Mouse (Mus musculus) thymus, postnatal 0 days (tissue): ENCODE measurements around the gene Kcnk10. TPM values are rescaled to one million over a fixed set of nuclear protein-coding genes. Genes with fewer than 3 reads are reported as not detected.

ENCODE experiments used
- DNase-seq: peaks from one replicate; pipeline ENCODE4 v3.0.0-alpha.2; 2015; ENCODE audit warnings: low spot score
- polyA plus RNA-seq: library from polyadenylated mRNA; unstranded; fragments of >200 nt; fragmentation: Nextera tagmentation; extraction: Ambion mirVana; gene quantifications from 2 replicates; pipeline ENCODE4 v1.2.1, GENCODE M21; 2015

Gene Kcnk10
- polyA plus RNA-seq, 1 experiment from 2014 or later = 0.10 TPM

DNA sequence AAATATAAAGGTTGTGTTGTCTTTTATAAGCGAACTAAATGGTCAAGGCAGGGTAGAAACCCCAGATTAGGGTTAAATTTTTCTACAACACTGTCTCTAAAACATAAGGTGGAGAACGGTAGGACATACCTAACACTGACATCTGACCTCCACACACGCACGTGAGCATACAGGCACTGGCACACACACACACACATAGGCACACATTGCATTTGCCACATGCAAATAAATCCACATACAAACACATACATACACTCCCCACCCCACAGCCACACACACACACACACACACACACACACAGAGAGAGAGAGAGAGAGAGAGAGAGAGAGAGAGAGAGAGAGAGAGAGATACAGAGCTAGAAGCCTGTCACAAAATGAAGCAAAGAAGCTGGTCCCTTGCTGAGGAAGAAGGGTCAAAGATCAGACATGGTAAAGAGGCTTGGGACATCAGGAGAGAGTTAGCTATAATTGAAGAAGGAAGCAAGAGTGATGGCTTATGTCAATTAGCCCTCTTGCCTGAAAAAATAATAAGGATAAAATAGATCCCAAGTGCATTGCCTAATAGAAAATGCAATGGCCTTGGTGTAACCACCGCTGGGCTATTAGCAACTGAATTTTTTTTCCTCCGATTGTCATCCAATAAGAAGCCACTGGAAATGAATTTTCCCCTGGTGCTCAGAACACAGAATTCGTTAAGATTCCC is 58.1 kb downstream of the Kcnk10 start:
- DNase-seq = no peak

DNA sequence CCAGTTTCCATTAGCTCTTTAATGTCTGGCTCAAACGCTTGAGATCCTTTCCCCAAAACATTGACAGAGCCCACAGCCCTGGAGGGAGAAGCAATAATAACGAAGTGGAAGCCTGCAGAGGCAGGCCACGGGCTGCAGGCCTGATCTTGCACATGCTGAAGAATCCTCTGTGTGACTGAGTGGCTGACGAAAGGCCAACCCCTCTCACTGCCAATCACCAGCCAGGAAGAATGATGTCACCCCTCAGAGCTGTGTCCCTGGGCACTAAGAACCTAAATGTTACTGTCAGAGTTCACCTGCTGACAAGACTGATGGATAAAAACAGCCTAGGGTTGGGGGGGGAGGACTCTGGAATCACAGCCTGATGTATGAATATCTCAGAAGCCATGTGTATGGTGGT is 72.5 kb downstream of the Kcnk10 start:
- no peak for DNase-seq

GRCm38 (mm10) chr12:98501528-98502280 is 76.4 kb downstream of the Kcnk10 start:
- DNase-seq = no peak

DNA sequence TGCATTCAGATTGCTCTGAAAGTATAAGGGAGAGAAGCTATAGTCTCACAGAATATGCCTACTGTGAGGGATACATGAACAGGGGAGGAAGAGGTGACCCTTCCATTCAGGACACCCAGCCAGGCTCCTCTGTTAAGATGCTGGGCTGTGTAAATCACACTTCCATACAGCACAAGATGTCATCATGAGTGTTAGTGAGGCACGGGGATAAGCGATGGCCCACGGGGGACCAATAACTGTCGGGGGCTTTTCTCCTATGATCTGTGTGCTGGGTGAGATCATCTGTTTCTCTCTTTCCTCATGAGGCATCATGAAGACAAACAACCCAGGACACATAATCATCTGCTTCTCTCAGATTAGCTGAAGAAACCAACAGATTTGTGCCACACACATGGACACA is 77.1 kb downstream of the Kcnk10 start:
- DNase-seq = no peak

DNA sequence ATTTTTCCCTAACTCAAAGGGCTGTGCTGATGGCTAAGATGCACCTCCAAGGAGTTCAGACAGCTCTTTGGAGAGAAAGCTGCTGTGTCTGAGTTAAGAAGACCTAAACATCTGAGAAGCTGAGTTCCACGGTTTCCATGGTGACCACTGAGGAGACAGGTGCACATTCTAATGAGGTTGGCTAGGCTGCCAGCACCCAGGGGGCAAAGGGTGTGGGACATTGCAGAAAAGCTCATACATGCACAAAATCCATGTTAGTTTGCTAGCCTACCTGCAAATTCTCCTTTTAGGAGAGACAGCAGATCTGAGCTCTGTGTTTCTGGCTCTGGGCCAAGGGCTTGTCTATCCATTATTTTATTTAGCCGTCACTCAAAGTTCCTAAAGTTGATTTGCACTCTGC is 96.7 kb downstream of the Kcnk10 start:
- DNase-seq = no peak

DNA sequence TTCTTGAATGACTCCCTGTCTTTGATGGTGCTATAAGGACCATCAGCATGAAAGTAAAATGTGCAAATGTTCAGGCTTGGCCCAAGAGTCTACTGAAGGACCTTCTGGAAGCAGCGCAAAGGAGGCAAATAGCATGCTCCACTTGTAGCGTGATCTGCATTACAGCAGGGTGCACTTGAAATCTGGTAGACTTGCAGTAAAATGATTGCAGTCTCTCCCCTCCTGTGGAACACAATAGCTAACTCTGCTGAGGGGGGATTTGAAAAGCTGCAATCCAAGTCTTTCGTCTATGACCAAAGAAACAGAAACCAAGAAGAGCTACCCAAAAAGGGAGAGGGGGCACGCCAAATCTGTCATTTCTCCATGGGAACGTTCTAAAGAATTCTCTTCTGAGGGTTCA is 97.1 kb downstream of the Kcnk10 start:
- DNase-seq = no peak

- DNase-seq = no peak
Observed at GRCm38 (mm10) chr12:98477673-98478461, 100.2 kb downstream of the Kcnk10 start.

GRCm38 (mm10) chr12:98471232-98471631 is 106.9 kb downstream of the Kcnk10 start:
- no peak for DNase-seq

DNA sequence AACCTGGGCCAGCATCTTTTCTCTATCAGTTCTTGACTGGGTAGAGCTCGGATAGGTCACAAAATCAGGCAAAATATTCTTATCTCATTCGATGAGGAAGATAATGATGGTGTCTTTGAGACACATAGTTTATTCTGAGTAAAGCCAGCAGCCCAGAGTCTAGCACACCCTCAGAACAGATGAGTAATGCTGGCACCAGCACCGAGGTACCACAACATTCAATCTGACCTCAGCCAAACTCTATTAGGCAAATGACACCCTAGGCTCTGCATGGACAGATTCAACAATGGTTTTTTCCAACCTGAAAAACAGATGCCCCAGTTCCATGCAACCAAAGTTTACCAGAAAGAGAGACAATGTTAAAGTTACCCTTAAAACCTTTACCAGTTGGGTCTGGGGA is 108.0 kb downstream of the Kcnk10 start:
- no peak for DNase-seq

GRCm38 (mm10) chr12:98467793-98468192 is 110.3 kb downstream of the Kcnk10 start:
- DNase-seq = no peak

DNA sequence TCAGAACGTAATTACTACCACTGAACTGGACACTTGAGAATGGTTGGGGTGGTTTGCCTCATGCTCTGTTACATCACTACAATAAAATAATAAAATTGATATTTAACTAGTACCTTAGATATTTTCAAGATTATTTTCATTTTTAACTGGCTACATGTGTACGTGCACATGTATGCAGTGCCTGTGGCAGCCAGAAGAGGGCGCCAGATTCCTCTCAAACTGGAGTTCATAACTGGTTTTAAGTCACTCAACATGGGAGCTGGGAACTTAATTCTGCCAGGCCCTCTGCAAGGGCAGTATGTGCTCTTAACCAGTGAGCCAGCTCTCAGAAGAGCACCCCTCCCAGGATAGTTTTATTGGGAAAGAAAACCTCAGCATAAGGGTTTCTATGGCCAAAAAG is 118.2 kb downstream of the Kcnk10 start:
- DNase-seq = peak; percentile 22

GRCm38 (mm10) chr12:98458944-98459343 is 119.2 kb downstream of the Kcnk10 start:
- no peak for DNase-seq

- no peak for DNase-seq
Observed at GRCm38 (mm10) chr12:98458516-98458915, 119.6 kb downstream of the Kcnk10 start.

DNA sequence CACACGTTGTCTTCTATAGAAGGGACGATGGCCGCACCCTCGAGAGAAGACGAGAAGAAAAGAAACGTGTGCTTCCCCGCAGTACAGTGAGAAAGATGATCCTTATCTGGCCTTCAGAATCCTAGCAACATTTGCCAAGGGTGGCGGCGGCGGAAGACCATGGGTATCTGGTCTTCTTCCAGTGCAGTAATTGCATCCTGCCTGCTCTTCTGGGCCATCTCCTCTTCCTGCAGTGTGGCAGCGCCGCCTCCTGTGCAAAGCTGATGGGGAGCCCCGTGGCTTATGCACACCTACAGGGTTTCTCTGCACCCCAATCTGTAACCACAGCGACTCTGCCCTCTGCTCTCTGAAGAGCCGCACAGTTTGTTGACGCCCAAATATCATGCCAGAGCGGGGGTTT is 124.9 kb downstream of the Kcnk10 start:
- peak; percentile 40 for DNase-seq

DNA sequence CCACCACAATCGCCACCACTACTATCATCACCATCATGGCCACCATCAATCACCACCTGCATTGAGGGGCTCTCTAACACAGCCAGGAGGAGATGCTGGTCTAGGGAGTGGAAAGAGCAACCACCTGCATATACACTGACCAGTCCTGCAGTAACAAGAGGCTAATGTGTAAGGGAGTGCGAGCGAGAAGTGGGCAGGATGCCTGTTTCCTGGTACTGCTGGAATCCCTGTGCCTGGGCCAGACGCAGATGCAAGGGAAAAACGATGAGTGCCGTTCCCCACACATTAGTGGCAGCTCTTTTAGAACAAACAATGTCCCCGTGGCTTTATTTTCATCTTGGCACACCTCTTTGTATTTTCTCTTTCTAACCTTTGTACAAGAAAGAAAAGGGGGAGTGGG is 125.5 kb downstream of the Kcnk10 start:
- DNase-seq = no peak

DNA sequence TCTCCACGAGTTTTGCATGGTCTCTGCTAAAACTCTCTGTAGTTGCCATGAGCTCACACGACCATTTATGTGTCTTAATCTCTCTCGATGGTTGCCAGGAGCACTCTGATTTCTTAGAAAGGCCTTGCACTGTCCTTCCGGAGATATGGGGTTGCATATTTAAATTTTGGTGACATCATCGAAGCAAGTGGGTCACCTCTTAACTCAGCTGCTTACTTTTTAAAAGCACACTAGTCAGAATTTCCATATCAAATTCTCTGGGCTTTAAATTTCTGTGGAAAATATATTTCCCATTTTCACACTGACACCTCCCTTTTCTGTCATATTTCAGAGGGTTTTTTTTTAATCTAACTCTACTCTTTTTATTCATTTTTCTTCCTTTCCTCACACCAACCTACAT is 132.5 kb downstream of the Kcnk10 start:
- DNase-seq = no peak

DNA sequence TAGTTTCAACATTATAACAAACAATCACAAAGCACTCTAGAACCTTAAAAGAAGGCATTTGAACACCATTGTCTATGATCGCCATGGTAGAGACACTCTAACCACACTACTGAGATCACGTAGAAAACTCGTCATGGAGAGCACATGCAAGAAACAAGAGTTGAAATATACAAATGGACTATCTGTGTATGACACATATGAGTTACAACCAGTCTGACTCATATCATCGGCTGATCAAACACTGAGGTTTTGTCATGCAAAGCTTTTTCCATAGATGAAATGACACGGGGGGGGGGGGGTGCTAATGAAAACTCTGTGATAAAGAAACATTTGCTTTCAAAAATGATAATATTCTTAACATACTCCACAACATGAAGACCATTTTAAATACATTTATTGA is 133.2 kb downstream of the Kcnk10 start:
- DNase-seq = no peak

GRCm38 (mm10) chr12:98443754-98444153 is 134.4 kb downstream of the Kcnk10 start:
- no peak for DNase-seq

- no peak for DNase-seq
Observed at GRCm38 (mm10) chr12:98438080-98438479, 140.0 kb downstream of the Kcnk10 start.

DNA sequence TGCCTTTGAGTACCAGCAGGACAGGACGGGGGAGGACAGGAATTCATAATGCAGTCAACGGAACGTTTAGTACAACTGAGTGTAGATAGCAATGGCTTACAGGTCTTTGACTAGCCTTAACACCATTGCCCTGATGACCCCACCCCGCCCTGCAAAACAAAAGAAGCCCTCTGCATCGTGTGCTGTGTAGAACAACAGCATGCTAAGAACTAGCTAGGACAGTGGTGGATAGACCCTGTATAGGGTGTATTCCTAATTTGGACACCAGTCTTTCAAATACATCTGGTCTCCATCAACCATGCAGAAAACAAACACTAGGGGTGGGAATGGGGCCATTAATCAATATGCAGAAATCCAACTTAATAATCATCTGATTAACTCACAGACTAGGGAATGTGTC is 147.4 kb downstream of the Kcnk10 start:
- no peak for DNase-seq

- no peak for DNase-seq
Observed at GRCm38 (mm10) chr12:98421340-98421739, 156.8 kb downstream of the Kcnk10 start.

- no peak for DNase-seq
Observed at GRCm38 (mm10) chr12:98419849-98420248, 158.3 kb downstream of the Kcnk10 start.
